Mouse (Mus musculus): ENCODE results near the gene Lsm11.
"Not testable (repeated sequence)": the region's sequence is repeated elsewhere in the genome, so short reads cannot be mapped to it uniquely, and the experiment has no call there.

Gene Lsm11

DNA sequence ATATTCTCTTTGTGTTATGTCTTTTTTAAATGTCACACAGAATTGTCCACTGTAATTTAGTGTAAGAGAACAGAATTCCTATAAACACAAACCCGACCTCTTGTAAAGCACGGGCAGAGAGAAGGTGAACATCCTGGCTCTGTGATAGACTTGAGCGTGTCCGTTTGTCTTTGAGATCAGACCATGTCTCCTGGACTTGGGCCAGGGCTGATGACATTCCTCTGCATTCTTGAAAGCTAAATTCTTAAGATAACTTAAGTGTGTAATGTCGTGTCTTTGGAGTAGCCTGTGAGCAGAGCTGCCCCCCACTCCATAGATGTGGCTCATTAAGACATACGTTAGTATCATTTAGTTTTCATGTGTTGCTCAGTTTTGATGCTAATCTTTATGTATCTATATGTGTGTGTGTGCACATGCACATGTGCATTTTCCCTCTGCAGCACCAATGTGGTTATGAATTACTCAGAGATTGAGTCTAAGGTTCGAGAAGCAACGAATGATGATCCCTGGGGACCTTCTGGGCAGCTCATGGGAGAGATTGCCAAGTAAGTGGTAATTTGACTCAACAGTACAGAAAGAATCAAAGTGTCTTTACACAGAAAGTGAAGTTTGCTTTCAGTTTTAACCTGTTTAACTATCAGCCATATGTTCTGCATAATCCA lies 61.3 kb downstream of the Lsm11 start:
- DNase-seq (ENCODE audit: low spot score in 2 of 2), result no peak

DNA sequence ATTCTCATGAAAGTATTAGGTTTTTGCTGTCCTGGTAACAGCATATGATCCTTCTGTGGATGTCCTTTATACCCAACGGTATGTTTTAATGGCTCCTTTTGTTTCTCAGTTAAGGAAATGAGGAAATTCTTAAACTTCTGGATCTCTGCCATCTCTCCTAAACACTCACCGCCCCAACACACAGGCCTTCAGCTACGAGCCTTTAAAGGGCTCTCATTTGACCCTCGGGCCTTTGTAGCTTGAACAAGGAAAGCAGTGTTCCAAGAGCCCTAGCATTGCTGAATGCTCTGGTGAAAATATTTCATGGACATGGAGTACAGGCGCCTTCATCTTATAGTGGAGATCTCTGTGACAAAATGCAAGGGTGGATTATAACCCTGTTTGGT lies 63.1 kb downstream of the Lsm11 start:
- DNase-seq (ENCODE audit: low spot score in 2 of 2), result no peak

DNA sequence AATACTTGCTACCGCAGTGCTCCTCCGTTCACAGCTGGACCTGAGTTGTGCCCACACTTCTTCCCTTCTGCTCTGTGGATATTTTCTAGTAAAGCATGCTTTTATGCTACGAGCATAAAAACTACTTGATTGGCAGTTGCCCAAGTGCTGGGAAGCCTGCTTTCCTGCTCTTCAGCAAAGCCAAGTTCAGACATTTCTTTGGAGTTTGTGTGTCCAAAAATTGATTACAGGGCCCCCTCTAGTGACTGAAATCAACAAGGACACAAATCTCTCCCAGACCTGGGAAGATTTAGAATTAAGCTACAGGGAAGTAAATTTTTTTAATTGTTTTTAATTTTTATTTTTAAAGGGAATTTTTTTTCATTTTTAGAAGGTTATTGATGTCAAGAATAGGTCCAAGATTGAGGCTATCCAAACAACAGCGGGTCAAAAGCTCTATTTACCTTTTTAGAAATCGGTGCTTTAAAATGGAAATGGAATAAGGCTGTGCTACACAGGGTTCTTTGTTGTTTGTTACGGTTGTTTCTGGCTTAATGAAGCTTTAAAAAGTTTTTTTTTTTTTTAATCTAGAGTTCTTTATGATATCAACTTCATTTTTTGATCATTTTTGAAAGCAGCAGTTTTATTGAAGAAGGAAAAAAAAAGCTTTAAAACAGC lies 63.6 kb downstream of the Lsm11 start:
- no peak for DNase-seq (ENCODE audit: low spot score in 2 of 2)

DNA sequence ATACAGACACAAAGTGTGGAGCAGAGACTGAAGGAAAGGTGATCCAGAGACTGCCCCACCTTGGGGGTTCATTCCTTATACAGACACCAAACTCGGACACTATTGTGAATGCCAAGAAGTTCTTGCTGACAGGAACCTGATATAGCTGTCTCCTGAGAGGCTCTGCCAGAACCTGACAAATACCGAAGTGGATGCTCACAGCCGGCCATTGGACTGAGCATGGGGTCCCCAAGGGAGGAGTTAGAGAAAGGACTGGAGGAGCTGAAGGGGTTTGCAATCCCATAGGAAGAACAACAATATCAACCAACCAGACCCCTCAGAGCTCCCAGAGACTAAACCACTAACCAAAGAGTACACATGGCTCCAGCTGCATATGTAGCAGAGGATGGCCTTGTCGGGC lies 65.4 kb downstream of the Lsm11 start:
- not testable (repeated sequence) for DNase-seq (ENCODE audit: low spot score in 2 of 2)

Data from spleen, postnatal 4 days (tissue).